Mouse (Mus musculus) intestine, embryonic 16.5 days (tissue): ENCODE data around the gene Tns2. TPM values are rescaled to one million over a fixed set of nuclear protein-coding genes. Genes with fewer than 3 reads are reported as not detected.

Experiments
- ATAC-seq: fragments of 200-750 bp; cut with Nextera tagmentation; 2 replicates; pipeline ENCODE4 v1.8.0; 2017; ENCODE audit warnings: moderate TSS enrichment, moderate library complexity
- H3K27ac ChIP-seq: fragments of 300-500 bp; sonication (generic); 2 replicates; pipeline ENCODE4 v1.5.1; 2014; ENCODE audit warnings: mild to moderate bottlenecking, low read length
- H3K27me3 ChIP-seq: fragments of 300-500 bp; sonication (generic); replicated peaks from 2 replicates; pipeline ENCODE4 v1.6.1; 2014; ENCODE audit warnings: low read length, control low read depth, mixed read lengths; ENCODE audit not compliant: control insufficient read depth, insufficient read depth
- H3K36me3 ChIP-seq: fragments of 300-500 bp; sonication (generic); 2 replicates; pipeline ENCODE4 v1.6.1; 2014; ENCODE audit warnings: low read length, control low read depth; ENCODE audit not compliant: control insufficient read depth, insufficient read depth
- H3K4me1 ChIP-seq: fragments of 300-500 bp; sonication (generic); 2 replicates; pipeline ENCODE4 v1.6.1; 2014; ENCODE audit warnings: low read length, control low read depth, mixed read lengths; ENCODE audit not compliant: control insufficient read depth, insufficient read depth
- H3K4me2 ChIP-seq: fragments of 300-500 bp; sonication (generic); 2 replicates; pipeline ENCODE4 v1.6.1; 2014; ENCODE audit warnings: low read depth, low read length, control low read depth
- H3K4me3 ChIP-seq: fragments of 300-500 bp; sonication (generic); 2 replicates; pipeline ENCODE4 v1.5.1; 2014; ENCODE audit warnings: mild to moderate bottlenecking, low read length
- H3K9ac ChIP-seq: fragments of 300-500 bp; sonication (generic); 2 replicates; pipeline ENCODE4 v1.6.1; 2014; ENCODE audit warnings: low read depth, low read length
- H3K9me3 ChIP-seq: fragments of 300-500 bp; sonication (generic); 2 replicates; pipeline ENCODE4 v1.6.1; 2016; ENCODE audit warnings: low read length, control low read depth; ENCODE audit not compliant: control insufficient read depth
- WGBS: fragments of 180-500 bp; shearing (Covaris S2); extraction: QIAGEN DNeasy Blood & Tissue Kit; methylation state at CpG from one replicate; pipeline ENCODE4 v1.1.7; 2014; 5-methylcytosine and 5-hydroxymethylcytosine counted together
- polyA plus RNA-seq: library from polyadenylated mRNA; unstranded; fragments of >200 nt; fragmentation: Nextera tagmentation; extraction: Ambion mirVana; gene quantifications from 2 replicates; pipeline ENCODE4 v1.2.1, GENCODE M21; 2015

Tns2 gene
- polyA plus RNA-seq, 1 experiment from 2014 or later, result 26.4 TPM

GRCm38 (mm10) chr15:102100996-102101671, 921 bp downstream of the Tns2 start:
- ATAC-seq, result peak; percentile 46
- no peaks in the 10 kb centered on the region; the same call in 1 of the 2 replicates for H3K27me3 ChIP-seq
- H3K9me3 ChIP-seq, result no peaks in the 10 kb centered on the region
- H3K4me2 ChIP-seq, result peak overlapping the region; percentile 96
- H3K4me1 ChIP-seq, result peaks cover 70% of the 10 kb centered on the region
- peaks cover 7% of the 10 kb centered on the region; the same call in 1 of the 2 replicates for H3K36me3 ChIP-seq
- 16% methylated on average over 10 of the region's 10 CpGs for WGBS
- H3K4me3 ChIP-seq, result peak overlapping the region; percentile 69
- H3K9ac ChIP-seq, result peak overlapping the region; percentile 83
- H3K27ac ChIP-seq, result peak overlapping the region; percentile 96

GRCm38 (mm10) chr15:102101672-102102541, 1.7 kb downstream of the Tns2 start:
- no peaks in the 10 kb centered on the region; the same call in 1 of the 2 replicates for H3K27me3 ChIP-seq
- H3K9me3 ChIP-seq, result no peaks in the 10 kb centered on the region
- ATAC-seq, result peak; percentile 10
- 25% methylated on average over 11 of the region's 11 CpGs for WGBS
- H3K4me3 ChIP-seq, result peak overlapping the region; percentile 69
- peaks cover 7% of the 10 kb centered on the region; the same call in 1 of the 2 replicates for H3K36me3 ChIP-seq
- peak overlapping the region; percentile 83 for H3K9ac ChIP-seq
- H3K4me2 ChIP-seq, result peak overlapping the region; percentile 96
- peak overlapping the region; percentile 96 for H3K27ac ChIP-seq
- H3K4me1 ChIP-seq, result peaks cover 77% of the 10 kb centered on the region

GRCm38 (mm10) chr15:102102548-102103121, 2.4 kb downstream of the Tns2 start:
- Histone ChIP-seq H3K27me3 (no peaks in the 10 kb centered on the region; the same call in 1 of the 2 replicates), H3K36me3 (0 out of 2 replicates have a peak, but pooled peaks cover 4% of the 10 kb centered on the region), H3K9ac (peak overlapping the region; percentile 80), H3K27ac (peak overlapping the region; percentile 96), H3K9me3 (no peaks in the 10 kb centered on the region), H3K4me1 (peaks cover 77% of the 10 kb centered on the region), H3K4me3 (peak overlapping the region; percentile 69), H3K4me2 (peak overlapping the region; percentile 96)
- WGBS, result 14% methylated on average over 6 of the region's 6 CpGs
- ATAC-seq, result 0 out of 2 replicates have a peak, but pooled peaks have one; percentile 2

- no peak for ATAC-seq
- Histone ChIP-seq H3K27me3 (no peaks in the 10 kb centered on the region; the same call in 1 of the 2 replicates), H3K36me3 (0 out of 2 replicates have a peak, but pooled peaks cover 9% of the 10 kb centered on the region), H3K4me2 (peak overlapping the region; percentile 96), H3K27ac (peak overlapping the region; percentile 96), H3K4me1 (peaks cover 73% of the 10 kb centered on the region), H3K9ac (peak overlapping the region; percentile 80), H3K4me3 (peak overlapping the region; percentile 69), H3K9me3 (no peaks in the 10 kb centered on the region)
- WGBS, result 14% methylated on average over 14 of the region's 14 CpGs
These were observed 3.2 kb downstream of the Tns2 start for GRCm38 (mm10) chr15:102103371-102103946.

GRCm38 (mm10) chr15:102103947-102104555, 3.8 kb downstream of the Tns2 start:
- 32% methylated on average over 12 of the region's 12 CpGs for WGBS
- Histone ChIP-seq H3K9me3 (no peaks in the 10 kb centered on the region), H3K27me3 (no peaks in the 10 kb centered on the region; the same call in 1 of the 2 replicates), H3K27ac (peak overlapping the region; percentile 96), H3K9ac (peak overlapping the region; percentile 80), H3K4me2 (peak overlapping the region; percentile 96), H3K36me3 (0 out of 2 replicates have a peak, but pooled peaks cover 12% of the 10 kb centered on the region), H3K4me3 (peak overlapping the region; percentile 69), H3K4me1 (peaks cover 72% of the 10 kb centered on the region)
- no peak for ATAC-seq

- no peaks in the 10 kb centered on the region; the same call in 1 of the 2 replicates for H3K27me3 ChIP-seq
- 45% methylated on average over 5 of the region's 5 CpGs for WGBS
- no peak for ATAC-seq
- no peak overlapping the region for H3K4me3 ChIP-seq
- H3K9ac ChIP-seq, result 0 out of 2 replicates have a peak overlapping the region, but pooled peaks have one; percentile 14
- H3K4me2 ChIP-seq, result 0 out of 2 replicates have a peak overlapping the region, but pooled peaks have one; percentile 20
- no peak overlapping the region for H3K27ac ChIP-seq
- H3K36me3 ChIP-seq, result peaks cover 19% of the 10 kb centered on the region; the same call in 1 of the 2 replicates
- no peaks in the 10 kb centered on the region for H3K9me3 ChIP-seq
- H3K4me1 ChIP-seq, result peaks cover 67% of the 10 kb centered on the region
These were observed 5.1 kb downstream of the Tns2 start for GRCm38 (mm10) chr15:102105360-102105759.

GRCm38 (mm10) chr15:102105764-102106730, 5.8 kb downstream of the Tns2 start:
- H3K27ac ChIP-seq, result no peak overlapping the region
- 0 out of 2 replicates have a peak overlapping the region, but pooled peaks have one; percentile 40 for H3K9ac ChIP-seq

More at GRCm38 (mm10) chr15:102105764-102106730, 5.8 kb downstream of the Tns2 start:
- Histone ChIP-seq H3K27me3 (no peaks in the 10 kb centered on the region; the same call in 1 of the 2 replicates), H3K9me3 (no peaks in the 10 kb centered on the region), H3K4me1 (peaks cover 62% of the 10 kb centered on the region), H3K4me3 (peak overlapping the region; percentile 45; the same call in 1 of the 2 replicates), H3K36me3 (peaks cover 20% of the 10 kb centered on the region; the same call in 1 of the 2 replicates), H3K4me2 (peak overlapping the region; percentile 66)
- 39% methylated on average over 18 of the region's 18 CpGs for WGBS
- ATAC-seq, result no peak
